Mouse (Mus musculus): ENCODE results near the gene Mindy1. TPM values are rescaled to one million over a fixed set of nuclear protein-coding genes. Genes with fewer than 3 reads are reported as not detected.
A peak's percentile ranks its signal among the peaks of the same experiment; 100 is the strongest.

The Mindy1 gene
- polyA plus RNA-seq, 1 experiment from 2014 or later, result 46.5 TPM

DNA sequence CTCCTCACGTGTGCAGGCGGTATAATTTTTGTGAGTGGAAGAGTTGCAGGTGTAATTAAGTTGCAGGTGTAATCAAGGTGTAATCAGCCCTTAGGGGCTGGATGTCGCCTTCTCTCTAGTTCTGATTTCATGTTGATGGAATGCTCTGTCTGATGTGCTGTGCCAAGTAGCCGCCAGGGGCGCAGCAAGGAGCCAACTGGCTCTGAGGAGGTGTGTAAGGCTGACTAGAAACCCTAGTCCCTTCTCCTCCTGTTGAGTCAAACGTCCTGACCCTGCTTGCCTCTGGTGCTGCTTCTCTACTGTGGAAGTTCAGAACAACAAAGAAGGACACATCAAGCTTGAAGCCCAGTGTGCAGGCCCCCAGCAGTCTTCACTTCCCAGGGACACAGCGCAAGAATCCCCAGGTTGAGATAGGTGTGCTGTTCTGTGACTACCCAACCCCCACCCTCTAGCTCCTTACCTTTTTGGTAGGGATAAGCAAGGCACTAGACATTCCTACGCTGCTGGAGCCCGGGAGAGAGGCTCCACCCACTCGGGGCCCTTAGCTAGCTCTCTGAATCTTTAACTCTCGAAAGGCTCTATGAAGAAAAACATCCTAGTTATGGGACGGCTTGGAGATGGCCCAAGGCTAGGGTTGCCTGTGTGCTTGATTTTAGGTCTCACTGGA lies 36.4 kb downstream of the Mindy1 start:
- Histone ChIP-seq H3K27ac (ENCODE audit: low read depth, low read length) (no peak overlapping the region), H3K4me2 (replicated peaks; ENCODE audit: low read depth, low read length) (no peak overlapping the region), H3K4me3 (ENCODE audit: low read depth, low read length) (no peak overlapping the region), H3K27me3 (ENCODE audit: control insufficient read depth, insufficient read depth, low read length) (no peaks in the 10 kb centered on the region), H3K4me1 (replicated peaks; ENCODE audit: control insufficient read depth, insufficient read depth, low read length) (peaks cover 14% of the 10 kb centered on the region), H3K36me3 (ENCODE audit: control insufficient read depth, insufficient read depth, low read length) (peaks cover 10% of the 10 kb centered on the region), H3K9me3 (ENCODE audit: control insufficient read depth, low read length) (no peaks in the 10 kb centered on the region), H3K9ac (ENCODE audit: low read depth, low read length) (no peak overlapping the region)
- ATAC-seq (ENCODE audit: low FRiP score) (no peak), DNase-seq (ENCODE audit: low spot score) (peak; percentile 74)
- 22% methylated on average over 12 of the region's 12 CpGs for WGBS

DNA sequence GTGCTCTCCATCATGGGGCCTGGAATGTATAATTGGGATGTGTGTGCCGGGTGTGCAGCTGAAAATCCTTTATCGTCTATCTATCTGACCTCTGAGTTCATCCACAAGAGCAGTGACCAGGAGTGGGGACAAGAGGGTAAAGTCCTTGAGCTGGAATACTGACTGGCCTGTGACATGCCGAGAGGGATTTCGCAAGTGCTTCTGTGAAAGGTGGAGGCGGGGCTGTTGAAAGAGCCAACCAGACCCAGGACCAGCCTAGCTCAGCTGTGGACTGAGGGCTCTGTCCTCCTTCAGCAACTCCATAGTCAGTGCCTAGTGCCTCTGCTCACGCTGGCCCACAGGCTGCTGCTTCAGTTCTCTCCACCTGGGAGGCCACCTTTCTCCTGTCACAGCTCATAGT lies 37.4 kb downstream of the Mindy1 start:
- Histone ChIP-seq H3K4me3 (ENCODE audit: low read depth, low read length) (no peak overlapping the region), H3K36me3 (ENCODE audit: control insufficient read depth, insufficient read depth, low read length) (peaks cover 16% of the 10 kb centered on the region), H3K27ac (ENCODE audit: low read depth, low read length) (no peak overlapping the region), H3K9me3 (ENCODE audit: control insufficient read depth, low read length) (no peaks in the 10 kb centered on the region), H3K27me3 (ENCODE audit: control insufficient read depth, insufficient read depth, low read length) (no peaks in the 10 kb centered on the region), H3K4me2 (replicated peaks; ENCODE audit: low read depth, low read length) (no peak overlapping the region), H3K4me1 (replicated peaks; ENCODE audit: control insufficient read depth, insufficient read depth, low read length) (peaks cover 14% of the 10 kb centered on the region), H3K9ac (ENCODE audit: low read depth, low read length) (no peak overlapping the region)
- 45% methylated on average over 6 of the region's 6 CpGs for WGBS
- DNase-seq (ENCODE audit: low spot score) (no peak), ATAC-seq (ENCODE audit: low FRiP score) (no peak)

DNA sequence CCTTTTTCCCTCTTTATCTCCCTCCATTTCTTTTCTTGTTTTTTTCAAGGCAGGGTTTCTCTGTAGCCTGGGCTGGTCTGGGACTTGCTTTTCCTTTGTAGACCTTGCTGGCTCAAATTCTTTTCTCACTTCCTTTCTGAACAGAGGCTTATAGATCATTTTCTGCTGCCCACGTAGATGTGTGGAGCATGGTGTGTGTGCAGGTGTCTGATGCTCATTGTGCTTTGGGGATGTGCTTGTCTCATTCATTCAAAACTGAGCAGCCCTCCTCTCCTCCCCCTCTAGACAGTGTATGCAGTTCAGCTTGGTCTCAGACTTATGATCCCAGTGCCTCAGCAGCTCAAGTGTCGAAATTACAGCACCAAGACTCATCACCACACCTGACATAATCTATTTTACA lies 38.0 kb downstream of the Mindy1 start:
- Histone ChIP-seq H3K27me3 (ENCODE audit: control insufficient read depth, insufficient read depth, low read length) (no peaks in the 10 kb centered on the region), H3K36me3 (ENCODE audit: control insufficient read depth, insufficient read depth, low read length) (peaks cover 22% of the 10 kb centered on the region), H3K27ac (ENCODE audit: low read depth, low read length) (no peak overlapping the region), H3K9me3 (ENCODE audit: control insufficient read depth, low read length) (no peaks in the 10 kb centered on the region), H3K4me1 (replicated peaks; ENCODE audit: control insufficient read depth, insufficient read depth, low read length) (peaks cover 14% of the 10 kb centered on the region), H3K9ac (ENCODE audit: low read depth, low read length) (no peak overlapping the region), H3K4me2 (replicated peaks; ENCODE audit: low read depth, low read length) (no peak overlapping the region), H3K4me3 (ENCODE audit: low read depth, low read length) (no peak overlapping the region)
- DNase-seq (ENCODE audit: low spot score) (no peak), ATAC-seq (ENCODE audit: low FRiP score) (no peak)
- WGBS, result 58% methylated on average over 2 of the region's 2 CpGs

DNA sequence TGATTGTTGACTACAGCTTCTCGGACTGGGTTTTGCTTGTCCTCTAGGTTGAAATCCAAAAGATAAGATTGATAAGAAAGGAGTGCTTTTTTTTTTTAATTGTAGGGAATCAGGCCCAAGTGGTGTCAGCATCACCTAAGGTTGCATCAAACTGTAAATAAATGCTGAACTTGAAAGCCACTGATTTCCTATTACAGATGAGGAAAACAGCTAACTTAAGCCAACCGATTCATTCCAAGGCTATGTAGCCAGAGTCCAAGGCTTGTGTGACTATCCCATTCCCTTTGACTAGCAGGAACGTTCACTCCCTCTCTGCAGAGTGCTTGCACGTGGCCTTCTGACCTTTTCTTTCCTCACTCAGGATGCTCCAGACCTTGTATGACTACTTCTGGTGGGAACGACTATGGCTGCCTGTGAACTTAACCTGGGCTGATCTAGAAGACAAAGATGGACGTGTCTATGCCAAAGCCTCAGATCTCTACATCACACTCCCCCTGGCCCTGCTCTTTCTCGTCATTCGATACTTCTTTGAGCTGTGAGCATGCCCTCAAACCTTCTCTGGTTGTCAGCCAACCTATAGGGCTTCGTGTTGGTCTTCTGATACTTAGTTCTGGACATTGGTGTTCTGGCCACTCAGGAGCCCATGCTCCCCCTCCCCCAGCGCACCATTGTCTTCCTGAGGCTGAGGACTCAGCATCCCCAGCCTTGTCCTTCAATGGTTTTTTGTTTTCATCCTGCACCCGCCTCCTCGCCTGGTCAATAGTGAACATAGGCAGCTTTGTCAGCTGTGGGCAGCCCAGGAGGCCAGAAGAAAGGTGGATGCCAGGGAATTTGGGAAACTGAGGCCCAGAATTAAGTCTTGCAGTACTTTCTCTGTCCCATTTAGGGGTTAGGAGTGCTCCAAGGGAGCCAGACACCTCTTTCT lies 38.8 kb downstream of the Mindy1 start:
- Histone ChIP-seq H3K4me2 (replicated peaks; ENCODE audit: low read depth, low read length) (no peak overlapping the region), H3K4me1 (replicated peaks; ENCODE audit: control insufficient read depth, insufficient read depth, low read length) (peaks cover 14% of the 10 kb centered on the region), H3K9ac (ENCODE audit: low read depth, low read length) (no peak overlapping the region), H3K9me3 (ENCODE audit: control insufficient read depth, low read length) (no peaks in the 10 kb centered on the region), H3K36me3 (ENCODE audit: control insufficient read depth, insufficient read depth, low read length) (peaks cover 23% of the 10 kb centered on the region), H3K27me3 (ENCODE audit: control insufficient read depth, insufficient read depth, low read length) (no peaks in the 10 kb centered on the region), H3K27ac (ENCODE audit: low read depth, low read length) (no peak overlapping the region), H3K4me3 (ENCODE audit: low read depth, low read length) (no peak overlapping the region)
- ATAC-seq (ENCODE audit: low FRiP score), result no peak
- no peak for DNase-seq (ENCODE audit: low spot score)
- 68% methylated on average over 12 of the region's 12 CpGs for WGBS

DNA sequence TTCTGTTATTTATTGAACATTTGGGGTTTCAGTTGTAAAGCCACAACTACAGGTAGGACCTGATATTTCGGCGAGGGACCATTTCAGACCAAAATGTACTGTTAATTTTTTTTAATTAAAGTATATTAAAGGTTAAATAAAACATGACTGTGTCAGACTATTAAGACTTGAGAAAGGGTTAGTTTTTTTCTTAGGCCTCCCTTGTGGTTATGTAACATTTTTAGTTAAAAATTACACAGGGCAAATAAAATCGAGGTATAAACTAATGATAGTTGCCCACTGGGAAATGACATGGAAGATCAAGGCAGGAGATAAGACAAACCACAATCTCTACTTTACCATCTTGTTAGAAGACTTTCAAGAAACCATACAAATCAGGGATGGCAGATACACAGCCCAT lies 42.3 kb downstream of the Mindy1 start:
- Histone ChIP-seq H3K4me2 (replicated peaks; ENCODE audit: low read depth, low read length) (no peak overlapping the region), H3K9ac (ENCODE audit: low read depth, low read length) (no peak overlapping the region), H3K27me3 (ENCODE audit: control insufficient read depth, insufficient read depth, low read length) (no peaks in the 10 kb centered on the region), H3K9me3 (ENCODE audit: control insufficient read depth, low read length) (no peaks in the 10 kb centered on the region), H3K27ac (ENCODE audit: low read depth, low read length) (no peak overlapping the region), H3K4me3 (ENCODE audit: low read depth, low read length) (no peak overlapping the region), H3K36me3 (ENCODE audit: control insufficient read depth, insufficient read depth, low read length) (peaks cover 39% of the 10 kb centered on the region), H3K4me1 (replicated peaks; ENCODE audit: control insufficient read depth, insufficient read depth, low read length) (0 out of 2 replicates have a peak, but pooled peaks cover 2% of the 10 kb centered on the region)
- ATAC-seq (ENCODE audit: low FRiP score) (no peak), DNase-seq (ENCODE audit: low spot score) (no peak)
- 95% methylated on average over 3 of the region's 3 CpGs for WGBS

DNA sequence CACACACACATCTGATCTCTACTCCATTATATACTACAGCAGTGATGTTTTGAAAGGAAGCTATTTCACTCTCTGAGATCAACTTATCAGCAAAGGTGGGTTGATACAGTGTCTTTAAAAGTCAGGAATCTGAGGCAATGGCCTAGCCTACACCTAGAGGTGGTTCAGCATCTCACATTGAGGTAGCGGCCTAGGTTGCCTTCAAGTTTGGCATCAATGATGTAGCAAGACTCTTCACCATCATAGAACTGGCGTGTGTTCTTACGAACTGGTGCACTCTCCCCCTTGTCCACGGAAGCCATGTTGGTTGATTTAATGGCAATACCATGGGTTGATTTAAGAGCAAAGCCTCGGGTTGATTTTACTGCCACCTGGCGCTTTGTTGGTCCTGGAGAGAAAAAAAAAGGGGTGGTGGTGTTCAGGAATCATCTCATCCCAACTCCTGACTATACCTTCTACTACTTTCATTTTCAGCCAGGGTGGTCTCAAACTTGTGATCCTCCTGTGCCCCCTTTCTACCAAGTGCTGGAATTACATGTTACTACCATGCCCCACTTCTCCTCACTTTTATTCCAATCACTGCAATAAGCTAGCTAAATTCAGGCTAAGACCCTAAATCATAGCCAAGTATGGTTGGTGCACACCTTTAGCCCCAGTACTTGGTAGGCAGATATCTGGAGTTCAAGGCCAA lies 43.5 kb downstream of the Mindy1 start:
- Histone ChIP-seq H3K27me3 (ENCODE audit: control insufficient read depth, insufficient read depth, low read length) (no peaks in the 10 kb centered on the region), H3K27ac (ENCODE audit: low read depth, low read length) (no peak overlapping the region), H3K4me3 (ENCODE audit: low read depth, low read length) (no peak overlapping the region), H3K9me3 (ENCODE audit: control insufficient read depth, low read length) (no peaks in the 10 kb centered on the region), H3K36me3 (ENCODE audit: control insufficient read depth, insufficient read depth, low read length) (peaks cover 40% of the 10 kb centered on the region), H3K4me2 (replicated peaks; ENCODE audit: low read depth, low read length) (no peak overlapping the region), H3K4me1 (replicated peaks; ENCODE audit: control insufficient read depth, insufficient read depth, low read length) (no peaks in the 10 kb centered on the region), H3K9ac (ENCODE audit: low read depth, low read length) (no peak overlapping the region)
- no peak for ATAC-seq (ENCODE audit: low FRiP score)
- no peak for DNase-seq (ENCODE audit: low spot score)
- 93% methylated on average over 6 of the region's 6 CpGs for WGBS

DNA sequence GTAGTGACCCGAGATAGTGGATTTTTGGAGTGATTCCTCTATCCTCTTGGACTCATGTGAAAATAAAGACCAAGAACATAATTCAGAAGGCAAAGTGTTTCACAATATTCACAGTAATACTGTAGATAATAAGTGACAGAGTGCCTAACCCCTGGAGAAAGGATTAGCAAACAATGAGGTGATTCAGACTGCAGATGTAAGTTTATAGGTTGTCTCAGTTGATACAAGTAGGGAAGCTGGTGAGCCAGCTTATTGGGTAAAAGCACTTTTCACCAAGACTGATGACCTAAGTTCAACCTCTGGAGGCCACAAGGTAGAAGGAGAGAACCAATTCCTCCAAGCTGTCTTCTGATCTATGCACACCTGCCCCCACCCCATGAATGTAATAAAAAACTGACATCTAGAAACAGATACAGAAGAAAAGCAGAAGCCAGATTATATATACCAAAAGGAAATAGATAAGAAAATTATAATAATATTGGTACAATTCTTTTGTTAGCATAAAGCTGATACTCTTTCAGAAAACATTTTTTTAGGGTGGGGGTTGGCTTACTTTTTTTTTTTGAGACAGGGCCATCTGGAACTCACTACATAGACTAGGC lies 47.8 kb downstream of the Mindy1 start:
- Histone ChIP-seq H3K27ac (ENCODE audit: low read depth, low read length) (no peak overlapping the region), H3K9ac (ENCODE audit: low read depth, low read length) (no peak overlapping the region), H3K27me3 (ENCODE audit: control insufficient read depth, insufficient read depth, low read length) (no peaks in the 10 kb centered on the region), H3K9me3 (ENCODE audit: control insufficient read depth, low read length) (no peaks in the 10 kb centered on the region), H3K36me3 (ENCODE audit: control insufficient read depth, insufficient read depth, low read length) (peaks cover 23% of the 10 kb centered on the region), H3K4me3 (ENCODE audit: low read depth, low read length) (no peak overlapping the region), H3K4me2 (replicated peaks; ENCODE audit: low read depth, low read length) (no peak overlapping the region), H3K4me1 (replicated peaks; ENCODE audit: control insufficient read depth, insufficient read depth, low read length) (no peaks in the 10 kb centered on the region)
- DNase-seq (ENCODE audit: low spot score), result no peak
- WGBS, result 94% methylated on average over 1 of the region's 1 CpGs
- no peak for ATAC-seq (ENCODE audit: low FRiP score)

DNA sequence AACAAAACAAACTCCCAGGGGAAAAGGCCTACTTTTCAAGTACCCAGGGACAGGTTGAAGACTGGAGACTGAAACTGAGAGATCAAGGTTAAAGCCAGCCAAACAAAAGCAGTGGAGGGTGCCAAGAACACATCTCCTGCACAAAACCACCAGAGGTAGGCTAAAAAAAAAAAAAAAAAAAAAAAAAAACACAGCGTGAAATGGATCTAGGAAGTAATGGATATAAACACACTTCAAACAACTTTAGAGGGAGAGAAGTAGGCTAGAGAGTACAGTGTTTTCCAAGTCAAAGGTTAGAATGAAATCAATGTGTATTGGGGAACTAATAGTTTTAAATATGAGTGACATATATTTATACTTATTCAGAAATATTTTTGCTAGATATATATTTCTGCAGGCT lies 50.4 kb downstream of the Mindy1 start:
- Histone ChIP-seq H3K36me3 (ENCODE audit: control insufficient read depth, insufficient read depth, low read length) (peaks cover 19% of the 10 kb centered on the region), H3K27ac (ENCODE audit: low read depth, low read length) (no peak overlapping the region), H3K9me3 (ENCODE audit: control insufficient read depth, low read length) (no peaks in the 10 kb centered on the region), H3K4me3 (ENCODE audit: low read depth, low read length) (no peak overlapping the region), H3K4me2 (replicated peaks; ENCODE audit: low read depth, low read length) (no peak overlapping the region), H3K27me3 (ENCODE audit: control insufficient read depth, insufficient read depth, low read length) (no peaks in the 10 kb centered on the region), H3K9ac (ENCODE audit: low read depth, low read length) (no peak overlapping the region), H3K4me1 (replicated peaks; ENCODE audit: control insufficient read depth, insufficient read depth, low read length) (no peaks in the 10 kb centered on the region)
- 89% methylated on average over 1 of the region's 1 CpGs for whole genome bisulfite sequencing
- DNase-seq (ENCODE audit: low spot score) (no peak), ATAC-seq (ENCODE audit: low FRiP score) (no peak)
